Mouse (Mus musculus) thymus, postnatal 0 days (tissue): ENCODE results near the gene Prss45. TPM values are rescaled to one million over a fixed set of nuclear protein-coding genes. Genes with fewer than 3 reads are reported as not detected.

Experiments used
- DNase-seq: peaks from one replicate; pipeline ENCODE4 v3.0.0-alpha.2; 2015; ENCODE audit warnings: low spot score
- polyA plus RNA-seq: library from polyadenylated mRNA; unstranded; fragments of >200 nt; fragmentation: Nextera tagmentation; extraction: Ambion mirVana; gene quantifications from 2 replicates; pipeline ENCODE4 v1.2.1, GENCODE M21; 2015

Gene Prss45
- polyA plus RNA-seq, 1 experiment from 2014 or later, result not detected

- DNase-seq, result peak; percentile 44
Measured at GRCm38 (mm10) chr9:110857781-110858472, 23.5 kb downstream of the Prss45 start, which contains the start of gene Prss50. Gene Prss50, plus strand, starts transcription at chr9:110857967.

GRCm38 (mm10) chr9:110858523-110858922 is 24.1 kb downstream of the Prss45 start:
- DNase-seq, result no peak

DNA sequence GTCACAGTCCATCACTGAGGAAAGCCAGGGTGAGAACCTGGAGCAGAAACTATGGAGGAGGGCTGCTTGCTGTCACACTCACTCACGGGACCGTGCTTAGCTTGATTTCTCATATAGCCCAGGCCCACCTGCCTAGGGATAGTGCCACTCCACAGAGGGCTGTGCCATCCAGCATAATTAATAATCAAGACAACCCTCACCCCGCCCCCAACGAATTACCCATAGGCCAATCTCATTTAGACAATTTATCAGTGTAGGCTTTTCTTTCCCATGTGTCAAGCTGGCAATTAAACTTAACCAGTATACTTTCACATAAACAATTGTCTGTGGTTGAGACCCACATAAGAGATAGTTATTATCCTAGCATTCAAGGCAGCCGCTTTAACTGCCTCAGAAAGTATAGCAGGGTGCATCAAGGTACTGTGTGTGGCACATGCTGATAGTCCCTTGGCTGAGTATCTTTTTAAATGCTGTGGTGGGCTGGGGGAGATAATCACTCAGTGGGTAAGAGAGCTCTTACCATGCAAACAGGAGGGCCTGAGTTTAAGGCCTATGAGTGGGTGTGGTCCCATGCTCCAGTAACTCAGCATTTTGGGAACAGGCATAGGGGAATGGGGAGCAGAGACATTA is 24.7 kb downstream of the Prss45 start:
- no peak for DNase-seq

DNA sequence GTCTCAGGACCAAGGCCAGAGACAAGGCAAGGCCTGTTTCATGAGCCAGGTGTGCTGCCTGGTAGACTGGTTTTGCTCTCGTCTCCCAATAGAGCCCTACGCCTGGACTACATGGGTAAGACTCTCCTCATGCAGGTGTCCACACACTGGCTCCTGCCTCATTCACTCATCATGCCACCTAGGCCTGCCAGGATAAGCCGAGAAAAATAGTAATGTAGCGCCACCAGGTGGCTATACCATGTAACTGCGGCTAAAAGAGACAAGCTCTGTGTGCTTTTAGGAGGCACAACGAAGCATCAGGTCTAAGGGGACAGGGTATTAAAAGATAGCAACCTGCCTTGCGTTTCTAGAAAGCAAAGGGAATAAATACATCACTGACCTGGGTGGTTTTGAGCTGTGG is 36.6 kb downstream of the Prss45 start:
- DNase-seq, result peak; percentile 78

DNA sequence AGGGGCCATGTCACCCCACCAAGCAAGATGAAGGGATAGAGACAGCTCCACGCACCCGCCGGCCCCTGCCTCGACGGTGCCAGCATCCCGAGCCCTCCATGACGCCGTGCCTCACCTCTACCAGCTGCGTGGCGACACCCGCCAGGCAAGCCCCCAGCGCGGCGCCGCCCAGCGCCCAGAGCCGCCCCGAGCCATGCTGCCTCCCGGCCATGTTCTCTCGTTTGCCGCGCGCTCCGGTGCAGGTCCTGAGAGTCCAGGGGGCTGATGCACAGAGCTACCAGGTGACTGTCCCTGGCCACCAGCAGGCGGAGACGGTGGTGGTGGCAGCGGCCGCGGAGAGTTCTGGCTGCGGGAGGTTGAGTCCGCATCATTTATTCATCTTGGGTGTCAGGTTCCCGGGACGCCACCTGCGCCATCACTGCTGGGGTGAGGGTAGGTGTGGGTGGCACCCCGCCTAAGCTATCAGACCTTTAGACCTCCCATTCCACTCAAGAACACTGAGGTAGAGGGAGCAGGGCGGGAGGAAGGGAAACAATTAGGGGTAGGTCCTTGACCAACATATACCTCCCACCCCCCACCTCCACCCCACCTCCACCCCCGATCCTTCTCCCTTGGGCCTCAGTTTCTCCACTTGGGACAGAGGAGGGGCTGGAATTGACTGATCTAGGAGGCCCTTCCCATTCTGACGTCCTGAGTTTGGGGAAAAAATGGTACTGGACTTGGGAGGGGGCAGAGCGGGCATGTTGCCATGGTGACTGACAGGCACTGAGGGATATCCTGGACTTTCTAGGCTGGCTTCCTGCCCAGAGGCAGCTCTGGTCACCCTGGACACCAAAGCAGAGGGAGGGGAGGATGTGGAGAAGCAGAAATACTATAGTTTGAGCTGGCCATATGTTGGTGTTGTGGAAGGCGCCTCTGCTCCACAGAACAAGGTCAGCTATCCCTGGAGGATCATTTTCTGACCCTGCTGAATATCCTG is 39.6 kb downstream of the Prss45 start:
- DNase-seq, result no peak

GRCm38 (mm10) chr9:110874660-110875191 is 40.3 kb downstream of the Prss45 start:
- DNase-seq, result no peak

DNA sequence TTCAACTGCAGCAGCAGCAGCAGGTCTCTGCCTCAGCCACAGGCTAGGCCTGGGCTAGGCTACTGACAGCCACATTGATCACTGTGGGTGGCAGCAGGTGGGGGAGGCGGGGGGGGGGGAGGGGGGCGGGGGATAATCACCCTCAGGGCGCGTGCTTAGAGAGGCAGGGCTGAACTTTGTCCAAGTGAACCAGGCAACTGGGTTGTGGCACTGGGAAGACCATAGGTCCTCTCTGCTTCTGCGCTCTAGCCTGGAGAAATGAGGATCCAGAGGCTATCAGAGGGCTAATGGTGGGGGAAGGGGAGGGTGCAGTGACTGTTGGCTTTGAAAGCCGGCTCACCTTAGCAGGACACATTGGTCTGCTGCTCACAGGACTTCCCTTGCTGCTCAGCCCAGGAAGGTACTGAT is 40.9 kb downstream of the Prss45 start:
- DNase-seq, result no peak

- no peak for DNase-seq
Measured at GRCm38 (mm10) chr9:110877353-110877752, 43.0 kb downstream of the Prss45 start.

DNA sequence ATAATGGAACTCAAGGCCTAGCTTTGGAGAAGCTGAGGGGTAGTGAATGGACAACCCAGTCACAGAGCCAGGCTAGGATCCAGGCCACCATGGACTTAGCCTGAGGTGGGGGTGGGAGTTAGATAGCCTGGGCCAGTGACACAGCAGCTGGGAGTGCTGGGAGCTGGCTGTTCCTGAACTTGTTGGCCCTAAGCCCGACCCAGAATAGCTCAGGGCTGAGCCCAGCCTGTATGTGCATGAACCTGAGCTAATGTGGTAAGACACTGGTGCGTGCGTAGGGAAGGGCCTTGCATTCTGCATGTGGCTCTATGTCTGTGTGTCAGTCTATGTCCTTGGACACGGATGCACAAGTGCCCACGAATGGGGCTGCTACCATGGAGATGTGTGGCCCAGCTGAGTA is 43.5 kb downstream of the Prss45 start:
- DNase-seq, result no peak

GRCm38 (mm10) chr9:110879191-110879920 is 45.0 kb downstream of the Prss45 start, which contains the start of gene Als2cl:
Gene Als2cl, plus strand, starts transcription at chr9:110879870.
- no peak for DNase-seq

DNA sequence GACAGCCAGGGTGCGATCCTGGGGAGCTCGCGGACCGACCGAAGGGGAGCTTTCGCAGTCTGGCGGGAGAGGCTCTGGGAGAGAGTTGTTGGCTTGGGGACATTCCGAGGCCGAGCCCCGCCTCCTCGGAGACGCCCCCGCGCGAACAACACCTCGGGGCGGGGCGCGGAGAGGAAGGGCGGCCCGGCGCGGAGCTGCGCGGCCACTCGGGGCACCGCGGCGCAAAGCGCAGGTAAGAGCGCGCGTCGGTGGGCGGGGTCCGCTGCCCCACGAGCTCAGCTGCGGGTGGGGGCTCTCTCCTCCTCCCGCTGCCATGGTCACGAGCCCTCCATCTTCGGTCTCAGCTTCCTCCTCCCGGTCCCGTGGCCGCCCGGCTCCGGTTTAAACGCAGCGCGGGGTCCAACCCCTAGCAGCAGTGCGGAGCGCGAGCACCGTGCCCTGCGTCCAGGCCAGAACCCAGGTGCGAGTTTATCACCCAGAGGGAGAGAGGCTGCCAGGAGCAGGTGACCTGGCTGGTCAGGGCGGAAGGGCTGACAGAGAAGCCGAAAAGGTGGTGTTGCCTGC is 45.7 kb downstream of the Prss45 start, which contains the start of gene Tmie:
Tmie (minus strand) TSS at position 116 of the 564 bp plus-strand sequence.
- no peak for DNase-seq

- no peak for DNase-seq
Measured at GRCm38 (mm10) chr9:110880772-110881171, 46.4 kb downstream of the Prss45 start.

DNA sequence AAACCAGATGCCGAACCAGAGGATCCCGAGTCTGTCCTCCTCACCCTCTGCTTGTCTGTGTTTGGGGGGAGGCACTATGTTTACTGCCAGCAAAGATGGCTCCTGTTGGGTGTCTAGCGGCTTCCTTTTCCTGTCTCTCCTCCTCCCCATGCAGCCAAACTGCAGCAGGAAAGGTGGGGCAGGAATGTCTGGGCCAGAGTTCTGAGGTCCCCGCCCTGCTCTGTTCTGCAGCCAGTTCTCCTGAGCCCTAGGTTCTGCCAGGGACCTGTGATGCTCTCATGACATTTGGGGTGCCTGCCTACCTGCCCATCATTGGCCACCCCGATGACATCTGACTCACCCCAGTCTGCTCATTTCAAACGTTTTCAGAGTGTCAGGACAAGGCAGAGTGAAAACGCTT is 47.6 kb downstream of the Prss45 start:
- DNase-seq, result no peak

DNA sequence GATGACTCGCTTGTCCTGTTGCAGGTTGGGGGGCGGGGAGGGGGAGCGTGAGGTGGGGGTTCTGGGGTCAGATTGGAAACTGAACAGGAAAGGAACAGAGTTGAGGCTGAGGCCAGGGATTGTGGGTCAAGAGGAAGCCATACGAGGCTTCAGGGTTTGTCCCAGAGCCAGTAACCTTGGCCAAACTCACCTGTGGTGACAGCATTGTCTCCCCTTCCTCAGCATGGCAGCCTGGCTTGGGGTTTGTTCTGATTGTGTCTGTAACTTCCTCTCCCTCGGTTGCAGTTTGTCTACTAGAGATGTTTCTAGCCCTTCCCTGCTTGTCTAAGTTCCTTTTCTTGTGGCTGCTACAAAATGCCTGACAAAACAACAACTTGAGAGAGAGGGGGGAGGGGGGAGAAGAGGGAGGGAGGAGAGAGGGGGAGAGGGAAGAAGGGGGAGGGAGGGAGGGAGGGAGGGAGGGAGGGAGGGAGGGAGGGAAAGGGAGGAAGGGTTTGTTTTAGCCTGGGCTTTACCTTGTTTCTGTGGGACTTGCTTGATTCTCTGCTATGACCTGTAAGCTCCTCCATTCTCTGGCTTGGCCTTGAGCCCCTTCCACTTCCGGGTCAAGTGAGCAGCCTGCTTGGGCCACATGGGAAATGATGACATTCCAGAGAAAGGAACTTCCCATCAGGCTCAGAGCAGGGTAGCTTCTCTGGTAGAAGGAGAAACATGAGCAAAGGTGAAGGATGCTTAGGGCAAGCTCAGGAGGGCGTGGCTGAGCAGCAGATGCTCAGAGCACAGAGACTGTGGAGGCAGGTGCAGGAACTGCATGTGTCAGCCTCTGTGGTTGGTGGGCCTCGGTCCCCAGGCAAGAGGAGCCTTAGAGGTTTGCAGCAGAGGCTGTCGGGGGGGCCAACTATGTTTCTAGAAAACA is 53.3 kb downstream of the Prss45 start:
- DNase-seq, result peak; percentile 75

DNA sequence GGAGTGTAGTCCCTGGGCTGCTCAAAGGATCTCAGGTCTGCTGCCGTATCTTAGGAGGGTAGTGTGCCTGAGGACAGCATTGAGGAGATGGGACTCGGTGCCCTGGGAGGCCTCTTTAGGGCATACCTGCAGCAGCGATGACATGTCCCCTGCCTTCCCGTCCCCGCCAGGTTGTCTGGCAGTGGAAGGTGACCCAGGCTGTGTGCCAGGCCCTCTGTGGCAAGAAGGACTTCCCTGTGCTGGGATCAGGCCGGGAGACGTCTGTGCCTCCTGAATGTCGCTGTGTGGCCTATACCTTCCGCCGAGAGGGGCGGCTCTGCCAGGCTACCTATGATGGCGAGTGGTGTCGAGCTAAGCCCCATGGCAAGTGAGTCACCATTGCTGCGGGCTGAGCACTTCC is 54.5 kb downstream of the Prss45 start:
- DNase-seq, result no peak

DNA sequence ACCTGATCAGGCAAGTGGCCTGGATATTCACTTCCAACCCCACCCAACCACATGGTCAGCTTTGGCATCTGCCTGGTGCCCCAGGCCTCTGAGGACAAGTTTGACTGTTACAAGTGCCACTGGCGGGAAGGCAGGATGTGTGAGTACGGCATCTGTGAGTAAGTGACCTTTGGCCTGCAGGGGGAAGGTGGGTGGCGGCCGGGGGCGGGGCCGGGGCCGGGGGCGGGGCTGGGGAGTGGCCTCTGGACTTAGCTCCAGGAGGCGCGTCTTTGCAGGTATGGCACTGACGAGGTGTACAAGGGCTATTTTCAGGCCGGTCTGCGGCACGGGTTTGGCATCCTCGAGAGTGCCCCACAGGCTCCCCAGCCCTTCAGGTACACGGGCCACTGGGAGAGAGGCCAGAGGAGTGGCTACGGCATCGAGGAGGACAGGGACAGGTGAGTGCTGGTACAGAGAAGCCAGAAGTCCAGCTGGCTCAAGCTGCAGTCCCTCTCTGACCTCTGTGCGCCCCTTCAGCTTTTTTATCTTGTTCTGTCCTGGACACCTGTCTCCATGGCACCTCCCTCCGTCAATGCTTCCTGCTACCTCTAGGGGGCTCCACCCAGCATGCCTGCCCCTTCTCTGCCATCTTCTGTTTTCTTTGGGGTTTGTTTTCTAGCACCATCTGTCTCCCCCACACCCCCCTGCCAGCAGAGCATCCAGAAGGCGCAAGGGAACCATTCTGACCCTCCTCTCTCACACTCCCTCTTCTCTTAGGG is 55.8 kb downstream of the Prss45 start:
- no peak for DNase-seq
